Mouse (Mus musculus) cerebellum, adult 11 months (tissue): Measurements from ENCODE around the gene Rictor.
"Not testable (repeated sequence)": the region's sequence is repeated elsewhere in the genome, so short reads cannot be mapped to it uniquely, and the experiment has no call there.

ENCODE experiments used
- DNase-seq: peaks from one replicate; pipeline ENCODE4 v3.0.0; 2022

The Rictor gene

DNA sequence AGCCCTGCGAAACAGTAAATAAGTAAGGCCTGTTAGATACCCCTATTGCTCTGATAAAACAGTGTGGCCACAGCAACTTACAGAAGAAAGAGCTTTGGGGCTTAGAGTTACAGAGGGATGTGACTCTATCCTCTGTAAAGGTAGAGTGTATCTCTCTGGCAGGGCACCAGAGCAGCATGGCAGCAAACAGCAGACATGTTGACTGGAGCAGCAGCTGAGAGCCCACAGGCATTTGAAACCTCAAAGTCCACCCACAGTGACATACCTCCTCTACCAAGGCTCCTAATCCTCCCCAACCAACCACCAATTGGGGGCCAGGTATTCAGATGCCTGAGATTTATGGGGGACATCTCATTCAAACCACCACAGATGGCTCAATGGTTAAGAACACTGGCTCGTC is 31.0 kb downstream of the Rictor start:
- no peak for DNase-seq

GRCm38 (mm10) chr15:6742337-6743025 is 34.3 kb downstream of the Rictor start:
- no peak for DNase-seq

- DNase-seq = no peak
These were observed 35.5 kb downstream of the Rictor start for GRCm38 (mm10) chr15:6743723-6744122.

GRCm38 (mm10) chr15:6746301-6746983 is 38.3 kb downstream of the Rictor start:
- not testable (repeated sequence) for DNase-seq

- DNase-seq = no peak
These were observed 38.8 kb downstream of the Rictor start for GRCm38 (mm10) chr15:6747001-6747400.

DNA sequence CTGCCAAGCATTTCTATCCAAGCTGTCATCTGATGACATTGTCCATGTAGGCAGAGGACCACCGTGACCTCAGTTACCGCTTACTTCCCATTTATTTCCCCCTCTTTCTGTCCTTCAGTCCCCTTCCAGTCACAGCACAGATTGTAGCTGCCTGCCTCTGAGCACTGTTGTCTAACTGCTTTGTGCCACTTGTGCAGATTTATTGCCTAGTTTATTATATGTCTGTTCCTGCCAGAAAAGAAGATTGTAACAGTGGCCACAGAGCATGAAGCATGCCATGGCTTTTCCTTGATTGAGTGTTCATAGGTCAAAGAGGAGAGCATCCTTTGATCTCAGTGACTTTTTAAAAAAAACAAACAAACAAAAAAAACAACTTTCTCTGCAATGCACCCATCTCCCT is 46.2 kb downstream of the Rictor start:
- DNase-seq = no peak

- DNase-seq = no peak
These were observed 64.1 kb downstream of the Rictor start for GRCm38 (mm10) chr15:6772265-6772664.

GRCm38 (mm10) chr15:6786212-6786611 is 78.0 kb downstream of the Rictor start:
- DNase-seq = no peak

GRCm38 (mm10) chr15:6787236-6787635 is 79.1 kb downstream of the Rictor start:
- no peak for DNase-seq

DNA sequence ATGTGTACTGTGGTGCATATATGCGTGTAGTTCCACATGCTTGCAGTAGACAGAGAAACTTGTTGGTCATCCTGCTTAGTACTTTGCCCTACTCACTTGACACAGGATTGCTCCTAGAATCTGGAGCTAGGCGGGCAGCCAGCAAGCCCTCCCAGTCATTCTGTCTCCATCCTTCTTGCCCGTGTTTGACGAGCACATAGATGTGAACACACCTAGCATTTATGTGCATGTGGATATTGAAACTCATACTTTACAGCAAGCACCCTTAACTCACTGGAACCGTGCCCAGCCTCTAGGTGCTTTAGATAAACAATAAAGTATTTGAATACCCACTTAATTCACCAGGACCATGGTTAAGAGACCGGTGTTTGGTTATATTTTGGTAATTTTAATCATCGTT is 81.8 kb downstream of the Rictor start:
- no peak for DNase-seq

DNA sequence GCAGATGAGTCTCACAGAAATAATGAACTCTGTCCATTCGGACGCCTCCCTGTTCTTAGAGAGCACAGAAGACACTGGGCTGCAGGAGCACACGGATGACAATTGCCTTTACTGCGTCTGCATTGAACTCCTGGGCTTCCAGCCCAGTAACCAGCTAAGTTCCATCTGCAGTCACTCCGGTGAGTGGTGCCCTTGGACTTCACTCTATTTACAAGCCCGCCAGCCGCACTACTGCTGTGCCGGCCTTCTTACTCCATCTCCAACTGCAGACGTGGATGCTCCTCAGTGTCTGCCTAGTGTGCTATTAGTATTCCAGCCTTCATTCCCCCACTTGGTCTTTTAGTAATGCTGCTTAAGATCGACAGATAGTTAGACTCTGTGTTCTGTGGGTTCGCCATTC is 83.5 kb downstream of the Rictor start:
- no peak for DNase-seq

DNA sequence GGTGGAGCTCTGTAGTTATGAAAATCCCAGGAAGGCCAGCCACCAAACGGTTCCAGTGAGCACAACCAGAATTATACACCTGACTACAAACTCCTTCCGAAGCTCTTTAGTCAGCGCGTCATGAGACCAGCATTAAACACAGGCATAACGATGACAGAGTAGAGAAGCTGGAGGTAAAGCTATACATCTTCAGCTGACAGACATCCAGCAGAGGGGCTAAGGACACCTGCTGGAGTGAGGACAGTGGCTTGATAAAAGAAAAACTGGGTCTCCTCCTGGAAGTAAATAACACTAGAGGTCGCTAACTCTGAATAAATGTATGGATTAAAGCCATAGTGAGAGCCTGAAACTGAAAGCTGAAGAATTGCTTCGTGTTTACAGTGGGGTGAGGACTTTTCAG is 84.7 kb downstream of the Rictor start:
- no peak for DNase-seq

DNA sequence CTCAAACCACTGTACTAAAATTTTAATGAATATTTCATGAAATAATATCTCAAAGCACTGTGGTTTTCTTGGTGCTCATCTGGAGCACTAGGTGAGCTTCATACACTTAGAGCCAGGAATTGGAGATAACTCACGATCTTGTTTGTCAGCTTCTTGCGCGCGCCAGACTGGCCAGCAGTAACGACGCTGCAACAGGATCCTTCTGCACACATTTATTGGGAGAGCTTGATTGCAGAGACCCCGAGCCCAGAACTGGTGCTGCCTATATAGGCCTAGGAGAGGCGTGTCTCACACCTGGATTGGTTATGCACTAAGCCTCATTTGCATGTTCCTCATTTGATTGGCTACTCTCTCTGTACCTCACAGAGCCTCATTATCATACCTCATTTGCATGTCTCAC is 93.0 kb downstream of the Rictor start:
- not testable (repeated sequence) for DNase-seq

- no peak for DNase-seq
These were observed 107.6 kb downstream of the Rictor start for GRCm38 (mm10) chr15:6815807-6816206.

- DNase-seq = no peak
These were observed 132.0 kb downstream of the Rictor start for GRCm38 (mm10) chr15:6840199-6840598.

DNA sequence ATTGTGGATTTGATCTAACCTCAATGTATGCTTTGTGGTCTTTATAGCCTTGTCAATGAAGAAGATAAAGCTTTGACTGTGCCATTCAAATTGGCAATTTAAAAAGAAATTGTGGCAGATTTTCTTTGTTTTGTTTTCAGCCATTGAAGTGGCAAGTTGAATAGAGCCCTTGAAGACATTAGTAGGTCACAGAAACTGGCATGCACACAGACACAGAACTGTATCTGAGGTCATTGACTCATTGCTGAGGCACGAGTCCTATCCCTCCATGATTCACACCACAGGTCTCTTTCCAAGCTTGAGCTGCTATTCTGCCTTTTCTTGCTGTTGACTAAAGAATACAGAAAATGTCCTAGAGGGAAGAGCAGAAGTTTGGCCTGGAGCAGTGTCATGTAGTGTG is 141.7 kb downstream of the Rictor start:
- DNase-seq = no peak
